Mouse (Mus musculus) kidney, embryonic 14.5 days (tissue): ENCODE data around the gene Tcf7l2. TPM values are rescaled to one million over a fixed set of nuclear protein-coding genes. Genes with fewer than 3 reads are reported as not detected.

Experiments used
- ATAC-seq: fragments of 200-750 bp; cut with Nextera tagmentation; 2 replicates; pipeline ENCODE4 v1.8.0; 2017; ENCODE audit warnings: moderate number of reproducible peaks, mild to moderate bottlenecking, moderate TSS enrichment, moderate library complexity; ENCODE audit not compliant: low FRiP score, low TSS enrichment
- H3K27ac ChIP-seq: fragments of 300-500 bp; sonication (generic); 2 replicates; pipeline ENCODE4 v1.5.1; 2014; ENCODE audit warnings: low read depth, mild to moderate bottlenecking, low read length, moderate library complexity, mixed read lengths
- H3K27me3 ChIP-seq: fragments of 300-500 bp; sonication (generic); 2 replicates; pipeline ENCODE4 v1.6.1; 2014; ENCODE audit warnings: mild to moderate bottlenecking, low read length; ENCODE audit not compliant: control insufficient read depth, insufficient read depth
- H3K36me3 ChIP-seq: fragments of 300-500 bp; sonication (generic); 2 replicates; pipeline ENCODE4 v1.6.1; 2014; ENCODE audit warnings: low read length, mixed read lengths; ENCODE audit not compliant: control insufficient read depth, insufficient read depth
- H3K4me1 ChIP-seq: fragments of 300-500 bp; sonication (generic); 2 replicates; pipeline ENCODE4 v1.6.1; 2014; ENCODE audit warnings: low read length, mixed read lengths; ENCODE audit not compliant: control insufficient read depth, insufficient read depth
- H3K4me2 ChIP-seq: fragments of 300-500 bp; sonication (generic); replicated peaks from 2 replicates; pipeline ENCODE4 v1.6.1; 2014; ENCODE audit warnings: low read depth, mild to moderate bottlenecking, low read length
- H3K4me3 ChIP-seq: fragments of 300-500 bp; sonication (generic); 2 replicates; pipeline ENCODE4 v1.5.1; 2014; ENCODE audit warnings: mild to moderate bottlenecking, low read length
- H3K9ac ChIP-seq: fragments of 300-500 bp; sonication (generic); 2 replicates; pipeline ENCODE4 v1.6.1; 2014; ENCODE audit warnings: low read depth, mild to moderate bottlenecking, low read length, moderate library complexity
- H3K9me3 ChIP-seq: fragments of 300-500 bp; sonication (generic); 2 replicates; pipeline ENCODE4 v1.6.1; 2016; ENCODE audit warnings: low read length; ENCODE audit not compliant: control insufficient read depth
- WGBS: fragments of 180-500 bp; shearing (Covaris S2); extraction: QIAGEN DNeasy Blood & Tissue Kit; methylation state at CpG from one replicate; pipeline ENCODE4 v1.1.7; 2014; 5-methylcytosine and 5-hydroxymethylcytosine counted together
- polyA plus RNA-seq: library from polyadenylated mRNA; unstranded; fragments of >200 nt; fragmentation: Nextera tagmentation; extraction: Ambion mirVana; gene quantifications from 2 replicates; pipeline ENCODE4 v1.2.1, GENCODE M21; 2014

The Tcf7l2 gene
- polyA plus RNA-seq, 1 experiment from 2014 or later = 80.8 TPM

GRCm38 (mm10) chr19:55704071-55704470 is 37.5 kb upstream of the Tcf7l2 start:
- Histone ChIP-seq H3K36me3 (no peaks in the 10 kb centered on the region), H3K4me3 (no peak overlapping the region), H3K4me2 (no peak overlapping the region), H3K27me3 (no peaks in the 10 kb centered on the region), H3K9ac (no peak overlapping the region), H3K4me1 (peaks cover 15% of the 10 kb centered on the region), H3K9me3 (no peaks in the 10 kb centered on the region), H3K27ac (no peak overlapping the region)
- 77% methylated on average over 6 of the region's 6 CpGs for WGBS
- no peak for ATAC-seq

- H3K9ac ChIP-seq = no peak overlapping the region
- no peak overlapping the region for H3K4me3 ChIP-seq
- ATAC-seq = no peak
- no peak overlapping the region for H3K27ac ChIP-seq
- H3K27me3 ChIP-seq = no peaks in the 10 kb centered on the region
- 57% methylated on average over 7 of the region's 7 CpGs for WGBS
- no peaks in the 10 kb centered on the region for H3K36me3 ChIP-seq
- H3K9me3 ChIP-seq = no peaks in the 10 kb centered on the region
- no peak overlapping the region for H3K4me2 ChIP-seq
- peaks cover under 1% of the 10 kb centered on the region; the same call in 1 of the 2 replicates for H3K4me1 ChIP-seq
Measured at GRCm38 (mm10) chr19:55706300-55706699, 35.3 kb upstream of the Tcf7l2 start.

DNA sequence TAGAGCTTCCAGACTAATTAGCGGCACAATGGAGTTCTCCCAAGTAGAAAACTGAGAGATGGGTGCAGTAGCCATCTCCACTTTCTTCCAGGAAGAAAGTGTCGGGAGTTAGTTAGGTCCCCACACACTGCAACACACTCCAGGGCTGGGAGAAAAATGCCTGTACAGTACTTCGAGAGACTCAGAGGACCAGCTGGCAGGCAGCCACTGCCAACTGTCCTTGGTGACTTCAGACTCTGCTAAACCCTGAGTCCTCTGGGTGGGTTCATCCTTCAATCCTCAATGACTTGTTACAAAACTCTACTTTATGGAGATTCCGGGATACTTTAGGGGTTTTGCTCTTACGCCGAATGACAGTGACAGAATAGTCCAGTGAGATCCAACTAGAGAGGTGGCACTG is 34.8 kb upstream of the Tcf7l2 start:
- 86% methylated on average over 6 of the region's 6 CpGs for WGBS
- H3K9me3 ChIP-seq = no peaks in the 10 kb centered on the region

GRCm38 (mm10) chr19:55708031-55708554 is 33.5 kb upstream of the Tcf7l2 start:
- peak; percentile 58 for ATAC-seq
- H3K27me3 ChIP-seq = no peaks in the 10 kb centered on the region
- H3K27ac ChIP-seq = no peak overlapping the region
- H3K4me3 ChIP-seq = no peak overlapping the region
- H3K4me2 ChIP-seq = no peak overlapping the region
- H3K9ac ChIP-seq = no peak overlapping the region
- WGBS = 22% methylated on average over 8 of the region's 8 CpGs
- no peaks in the 10 kb centered on the region for H3K9me3 ChIP-seq
- H3K36me3 ChIP-seq = no peaks in the 10 kb centered on the region
- H3K4me1 ChIP-seq = no peaks in the 10 kb centered on the region

More for the DNA sequence above, 34.8 kb upstream of the Tcf7l2 start:
- no peak for ATAC-seq
- no peak overlapping the region for H3K4me3 ChIP-seq
- no peaks in the 10 kb centered on the region for H3K27me3 ChIP-seq
- no peak overlapping the region for H3K4me2 ChIP-seq
- H3K27ac ChIP-seq = no peak overlapping the region
- H3K4me1 ChIP-seq = no peaks in the 10 kb centered on the region
- no peak overlapping the region for H3K9ac ChIP-seq
- no peaks in the 10 kb centered on the region for H3K36me3 ChIP-seq

- Histone ChIP-seq H3K9me3 (no peaks in the 10 kb centered on the region), H3K27ac (no peak overlapping the region), H3K9ac (no peak overlapping the region), H3K4me1 (no peaks in the 10 kb centered on the region), H3K4me2 (no peak overlapping the region), H3K4me3 (no peak overlapping the region), H3K27me3 (no peaks in the 10 kb centered on the region), H3K36me3 (no peaks in the 10 kb centered on the region)
- no peak for ATAC-seq
- WGBS = 85% methylated on average over 5 of the region's 5 CpGs
Measured at GRCm38 (mm10) chr19:55710841-55711240, 30.8 kb upstream of the Tcf7l2 start.

- Histone ChIP-seq H3K4me1 (no peaks in the 10 kb centered on the region), H3K36me3 (no peaks in the 10 kb centered on the region), H3K9me3 (no peaks in the 10 kb centered on the region), H3K9ac (no peak overlapping the region), H3K4me3 (no peak overlapping the region), H3K27me3 (no peaks in the 10 kb centered on the region), H3K27ac (no peak overlapping the region), H3K4me2 (no peak overlapping the region)
- 80% methylated on average over 5 of the region's 5 CpGs for WGBS
- no peak for ATAC-seq
Measured at GRCm38 (mm10) chr19:55711701-55712100, 29.9 kb upstream of the Tcf7l2 start.

- ATAC-seq = no peak
- Histone ChIP-seq H3K36me3 (no peaks in the 10 kb centered on the region), H3K27me3 (no peaks in the 10 kb centered on the region), H3K4me1 (no peaks in the 10 kb centered on the region), H3K9me3 (no peaks in the 10 kb centered on the region), H3K27ac (no peak overlapping the region), H3K4me3 (no peak overlapping the region), H3K9ac (no peak overlapping the region), H3K4me2 (no peak overlapping the region)
- WGBS = 74% methylated on average over 2 of the region's 2 CpGs
Measured at GRCm38 (mm10) chr19:55712678-55713077, 28.9 kb upstream of the Tcf7l2 start.

DNA sequence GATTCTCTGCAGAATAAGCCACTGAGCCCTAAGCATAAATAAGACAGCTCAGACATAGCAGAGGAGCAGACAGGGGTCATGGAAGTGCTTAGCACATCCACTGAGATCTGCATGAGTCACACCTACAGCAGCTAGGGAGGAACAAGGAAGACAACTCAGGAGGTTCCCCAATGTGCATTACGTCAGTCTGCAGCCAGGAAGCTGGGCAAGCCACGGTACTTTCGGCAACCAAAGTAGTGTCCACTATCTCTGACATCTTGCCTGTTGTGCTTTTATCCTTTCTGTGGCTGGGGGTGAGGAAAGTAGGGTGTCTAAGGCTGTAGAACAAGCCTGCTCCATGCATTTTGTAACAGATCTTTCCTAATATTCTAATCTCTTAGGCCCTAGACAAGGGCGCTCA is 27.6 kb upstream of the Tcf7l2 start:
- Histone ChIP-seq H3K9ac (no peak overlapping the region), H3K9me3 (no peaks in the 10 kb centered on the region), H3K27ac (no peak overlapping the region), H3K27me3 (no peaks in the 10 kb centered on the region), H3K36me3 (no peaks in the 10 kb centered on the region), H3K4me2 (no peak overlapping the region), H3K4me3 (no peak overlapping the region), H3K4me1 (no peaks in the 10 kb centered on the region)
- no peak for ATAC-seq
- 77% methylated on average over 4 of the region's 4 CpGs for WGBS

GRCm38 (mm10) chr19:55714665-55715064 is 27.0 kb upstream of the Tcf7l2 start:
- Histone ChIP-seq H3K27me3 (no peaks in the 10 kb centered on the region), H3K4me2 (no peak overlapping the region), H3K4me3 (no peak overlapping the region), H3K9me3 (no peaks in the 10 kb centered on the region), H3K36me3 (no peaks in the 10 kb centered on the region), H3K27ac (no peak overlapping the region), H3K4me1 (no peaks in the 10 kb centered on the region), H3K9ac (no peak overlapping the region)
- ATAC-seq = no peak
- WGBS = 58% methylated on average over 3 of the region's 3 CpGs
